Mouse (Mus musculus): ENCODE measurements at regions not wholly inside any gene's neighbourhood (a gene's known extent, or its start where the extent isn't known, plus 50 kb on each side); places are given as distances from the start of the nearest gene placed in this dataset.

- intact Hi-C loops (cut with DNase I) = no loop called here
- DNase-seq (ENCODE audit: low spot score in 2 of 2) = peak in 1 of 2 experiments; percentile 5
These were observed 253.8 kb downstream of the Bckdhb start for GRCm38 (mm10) chr9:84178705-84179104.

DNA sequence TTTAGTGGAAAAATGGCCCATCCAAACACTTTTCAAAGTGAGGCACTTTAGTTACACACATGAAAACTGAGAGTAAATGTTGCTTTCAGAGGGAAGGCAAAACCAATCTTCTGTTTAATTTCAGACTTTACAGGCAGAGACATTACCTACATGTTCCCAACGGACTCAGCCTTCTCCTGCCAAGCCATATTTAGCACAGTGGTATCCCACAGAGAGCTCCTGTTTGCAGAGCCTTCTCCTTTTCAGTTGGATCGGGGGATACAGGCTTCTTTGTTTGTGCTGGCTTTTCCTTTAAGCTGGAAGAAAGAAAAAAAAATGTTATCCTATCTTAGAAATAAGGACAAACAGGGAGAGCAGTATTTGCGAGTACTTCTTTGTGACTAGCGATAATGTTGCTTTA, 254.3 kb downstream of the Bckdhb start:
- no peak for DNase-seq (ENCODE audit: low spot score in 2 of 2)
- intact Hi-C loops (cut with DNase I) = no loop called here

DNA sequence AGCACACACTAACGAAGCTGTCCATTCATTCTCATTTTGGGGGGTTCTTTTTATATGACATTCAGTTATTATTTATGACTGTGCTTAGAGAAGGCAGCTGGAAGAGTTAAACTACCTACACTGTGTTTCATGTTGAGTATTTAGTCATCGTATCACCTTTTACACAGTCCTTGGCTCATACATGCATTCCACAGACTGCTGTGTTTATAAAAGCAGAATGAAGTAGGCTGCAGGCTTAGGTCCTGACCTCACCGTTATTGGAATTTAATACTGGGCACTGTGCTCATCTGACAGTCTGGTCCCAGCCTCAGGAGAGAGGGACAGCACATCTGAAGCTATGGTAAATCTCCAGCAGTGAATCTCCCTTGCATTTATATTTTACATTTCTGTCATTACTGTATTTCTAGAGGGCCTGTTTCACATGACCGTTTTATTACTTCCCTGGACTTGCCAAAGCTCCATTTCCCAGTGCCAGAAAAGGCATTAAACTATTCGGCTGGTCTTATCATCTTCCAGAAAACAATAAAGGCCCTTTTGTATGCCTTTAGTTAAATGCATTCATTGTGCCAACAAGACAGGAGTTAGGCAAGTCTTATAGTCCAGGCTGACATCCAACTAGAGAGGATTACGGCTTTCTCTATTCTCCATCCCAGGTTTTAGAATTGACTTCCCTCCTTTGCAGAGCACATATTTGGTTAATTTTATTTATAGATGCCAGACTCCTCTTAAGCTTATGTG, 258.9 kb downstream of the Bckdhb start:
- DNase-seq (ENCODE audit: low spot score in 2 of 2) = no peak
- intact Hi-C loops (cut with DNase I) = no loop called here

GRCm38 (mm10) chr9:84187531-84187930, 262.6 kb downstream of the Bckdhb start:
- DNase-seq (ENCODE audit: low spot score in 2 of 2) = no peak
- intact Hi-C loops (cut with DNase I) = no loop called here

DNA sequence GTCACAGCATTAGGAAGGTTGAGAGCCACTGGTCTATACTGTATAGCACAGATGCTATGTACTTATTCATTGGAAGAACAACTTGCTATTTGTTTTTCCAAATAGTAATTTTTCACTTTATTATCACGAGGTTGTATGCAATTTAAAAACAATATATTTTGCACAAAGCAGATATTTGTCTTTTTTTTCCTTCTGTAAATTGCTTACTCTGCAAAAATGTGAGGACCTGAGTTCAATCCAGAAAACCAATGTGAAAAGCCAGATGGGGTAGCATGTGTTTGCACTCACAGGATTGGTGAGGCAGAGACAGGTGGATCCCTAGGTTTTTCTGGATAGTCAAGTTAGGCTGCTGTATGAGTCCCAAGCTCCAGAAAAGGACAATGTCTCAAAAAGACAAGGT, 268.5 kb downstream of the Bckdhb start:
- intact Hi-C loops (cut with DNase I) = no loop called here
- DNase-seq (ENCODE audit: low spot score in 2 of 2) = no peak

GRCm38 (mm10) chr9:84194716-84195115, 269.8 kb downstream of the Bckdhb start:
- peak; percentile 37 to 42 for DNase-seq (ENCODE audit: low spot score in 2 of 2)
- intact Hi-C loops (cut with DNase I) = loop anchor here (5.0 kb wide), 1 partner anchor 82 kb away; no protein-coding TSS in a partner anchor

DNA sequence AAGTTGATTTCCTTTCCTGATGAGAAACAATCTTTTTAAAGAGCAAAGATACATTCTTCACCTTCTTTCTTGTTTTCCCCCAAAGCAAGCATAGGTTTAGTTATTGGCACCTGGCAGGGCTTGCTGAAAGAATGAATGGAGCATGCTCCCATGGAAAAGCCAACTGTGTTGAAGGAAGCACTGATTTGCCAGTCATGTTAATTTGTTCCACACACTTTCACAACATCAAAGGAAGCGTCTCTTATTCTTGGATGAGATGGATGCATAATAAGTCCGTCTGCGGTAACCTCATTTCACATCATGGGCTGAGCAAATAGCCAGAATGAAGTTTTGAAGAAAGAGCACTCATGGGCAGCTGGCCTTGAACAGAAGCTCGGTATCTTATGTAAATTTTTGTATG, 270.4 kb downstream of the Bckdhb start:
- intact Hi-C loops (cut with DNase I) = loop anchor here (5.0 kb wide), 1 partner anchor 83 kb away; no protein-coding TSS in a partner anchor
- DNase-seq (ENCODE audit: low spot score in 2 of 2) = no peak

- no peak for DNase-seq (ENCODE audit: low spot score in 2 of 2)
- intact Hi-C loops (cut with DNase I) = no loop called here
These were observed 275.3 kb downstream of the Bckdhb start for GRCm38 (mm10) chr9:84200208-84200607.

DNA sequence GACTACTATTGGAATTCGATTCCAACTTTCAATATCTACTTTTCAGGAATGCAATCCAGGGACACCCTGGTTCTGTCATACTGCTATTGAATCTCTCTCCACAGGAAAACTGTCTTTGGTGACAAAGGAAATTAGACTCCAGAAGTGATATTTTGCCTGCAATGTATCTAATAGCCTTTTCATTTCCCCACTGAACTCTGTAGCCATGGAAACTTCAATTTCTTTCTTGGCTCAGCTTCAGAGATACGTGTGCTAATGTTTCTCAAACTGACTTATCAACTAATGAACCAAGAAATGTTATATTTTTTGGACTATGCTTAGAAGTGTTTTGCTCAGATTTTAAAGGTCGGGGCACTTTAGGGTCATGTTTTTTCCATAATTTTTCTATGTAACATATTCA, 279.1 kb downstream of the Bckdhb start:
- intact Hi-C loops (cut with DNase I) = no loop called here
- DNase-seq (ENCODE audit: low spot score in 2 of 2) = no peak

DNA sequence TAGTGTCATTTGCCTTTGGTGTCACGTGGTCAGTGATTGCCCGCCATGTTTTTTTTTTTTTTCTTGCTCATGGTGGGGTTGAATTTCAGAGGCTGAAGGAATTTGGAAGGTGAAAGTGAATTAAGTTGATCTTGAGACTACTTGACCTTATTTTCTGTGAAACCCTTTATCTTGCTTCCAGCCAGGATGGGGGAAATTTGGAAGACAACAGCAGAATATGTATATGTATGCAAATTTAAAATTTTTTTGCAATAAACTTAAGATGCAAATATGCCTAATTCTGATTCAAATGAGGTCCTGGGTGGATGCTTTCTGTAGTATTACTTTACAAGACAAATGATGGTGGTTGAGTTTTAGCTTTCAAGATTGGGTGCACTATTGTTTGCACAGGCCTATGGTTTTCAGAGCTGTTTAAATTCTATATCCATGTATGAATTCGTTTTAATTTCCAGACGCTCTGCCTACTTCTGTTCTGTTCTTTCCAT, 315.6 kb downstream of the Bckdhb start:
- no peak for DNase-seq (ENCODE audit: low spot score in 2 of 2)
- intact Hi-C loops (cut with DNase I) = no loop called here

DNA sequence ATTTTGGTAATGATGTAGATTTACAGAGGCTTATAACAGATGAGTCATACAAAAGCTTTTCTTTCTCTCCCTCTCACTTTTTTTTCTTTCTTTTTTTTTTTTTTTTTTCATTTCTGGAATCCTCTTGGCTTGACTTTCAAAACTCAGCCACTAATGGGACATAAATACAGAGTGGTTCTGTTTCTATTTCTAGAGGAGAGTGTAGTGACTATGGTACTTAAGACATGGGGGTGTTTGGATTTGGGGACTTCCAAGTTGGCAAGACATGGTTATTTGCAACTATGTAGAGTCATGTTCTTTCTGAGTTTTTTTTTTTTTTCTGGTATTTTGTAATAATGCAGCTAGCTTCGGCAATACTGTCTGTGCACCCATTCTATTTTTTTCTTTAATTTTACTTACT, 324.8 kb downstream of the Bckdhb start:
- intact Hi-C loops (cut with DNase I) = no loop called here

DNA sequence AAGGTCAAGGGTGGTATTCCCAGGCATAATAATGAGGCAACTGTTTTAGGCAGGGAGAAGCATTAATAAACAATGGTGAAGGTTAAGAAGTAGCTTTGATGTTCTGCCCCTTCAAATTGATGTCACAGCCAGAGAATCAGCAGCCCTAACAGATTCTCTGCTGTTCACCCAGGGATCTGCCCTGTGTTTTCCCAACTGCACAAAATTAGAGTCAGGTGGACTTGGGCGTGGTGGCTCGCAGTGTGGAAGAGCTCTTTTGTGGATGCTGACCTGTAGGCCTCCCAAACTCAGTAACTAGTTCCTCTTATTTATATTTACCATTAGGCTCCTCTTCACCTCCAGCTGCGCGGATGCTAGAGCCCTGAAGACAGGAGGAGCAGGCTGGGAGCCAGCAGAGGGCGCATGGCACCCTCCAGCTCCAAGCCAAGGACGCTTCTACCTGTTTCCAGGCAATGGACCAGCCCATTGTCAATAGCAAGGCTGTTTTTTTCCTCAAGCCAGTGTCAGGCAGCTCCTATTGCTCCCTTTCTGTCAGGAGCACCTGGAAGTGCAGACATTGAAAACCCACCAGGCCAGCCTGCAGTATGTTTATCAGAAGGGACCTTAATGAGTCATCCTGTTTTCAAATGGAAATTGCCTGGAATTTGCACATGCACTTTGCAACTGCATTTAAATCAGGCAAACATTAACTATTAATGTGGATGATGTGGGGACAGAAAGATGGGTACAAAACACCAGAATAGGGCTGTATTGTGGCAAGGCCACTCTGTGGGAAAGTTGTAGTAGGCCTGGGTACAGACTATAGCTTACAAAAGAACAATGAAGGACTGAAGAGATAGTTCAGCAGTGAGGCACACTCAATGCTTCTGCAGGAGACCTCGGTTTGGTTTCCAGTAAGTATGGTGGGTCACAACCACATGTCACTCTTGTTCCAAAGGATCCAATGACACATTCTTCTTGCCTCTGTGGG, 328.4 kb downstream of the Bckdhb start:
- DNase-seq (ENCODE audit: low spot score in 2 of 2) = peak; percentile 10 to 39
- intact Hi-C loops (cut with DNase I) = no loop called here

More for the DNA sequence above, 324.8 kb downstream of the Bckdhb start:
- DNase-seq (ENCODE audit: low spot score in 2 of 2) = no peak

DNA sequence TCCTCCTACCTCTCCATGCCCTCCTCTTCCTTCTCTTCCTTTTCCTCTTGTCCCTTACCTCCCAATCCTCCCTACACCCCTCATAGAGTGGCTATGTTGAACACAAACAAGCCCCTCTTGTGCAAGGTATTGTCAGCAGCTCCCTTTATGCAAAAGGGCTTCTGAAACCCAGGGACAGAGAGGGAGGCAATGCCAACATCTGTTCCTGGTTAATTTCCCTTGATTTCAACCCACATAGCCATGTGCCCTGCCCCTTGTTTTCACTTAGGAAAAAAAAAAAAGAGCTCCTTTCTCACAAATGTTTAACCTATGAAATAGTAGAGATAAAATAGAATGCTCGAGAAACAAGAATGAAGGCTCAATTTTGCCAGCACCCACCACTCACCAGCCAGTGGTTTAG, 333.5 kb downstream of the Bckdhb start:
- DNase-seq (ENCODE audit: low spot score in 2 of 2) = no peak
- intact Hi-C loops (cut with DNase I) = no loop called here

DNA sequence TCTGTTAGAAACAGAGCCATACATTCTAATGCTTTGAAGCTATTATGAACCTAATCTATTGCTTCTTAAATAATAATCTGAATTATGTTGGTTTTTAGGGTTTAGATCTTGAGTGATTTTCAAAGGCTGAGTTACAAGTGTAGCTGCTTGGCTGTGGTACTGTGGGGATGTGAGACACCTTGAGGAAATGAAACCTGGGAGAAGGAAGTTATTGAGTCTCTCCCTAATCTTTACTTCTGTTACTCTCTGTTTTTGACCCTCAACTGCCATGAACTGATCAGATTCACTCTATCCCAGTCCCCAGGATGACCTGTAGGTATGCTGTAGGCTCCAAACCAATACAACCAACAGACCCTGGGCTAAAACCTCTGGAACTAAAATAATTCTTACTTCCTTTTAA, 334.8 kb downstream of the Bckdhb start:
- no peak for DNase-seq (ENCODE audit: low spot score in 2 of 2)
- intact Hi-C loops (cut with DNase I) = no loop called here

GRCm38 (mm10) chr9:84262151-84262550, 337.2 kb downstream of the Bckdhb start:
- DNase-seq (ENCODE audit: low spot score in 2 of 2) = no peak
- intact Hi-C loops (cut with DNase I) = no loop called here

GRCm38 (mm10) chr9:84266974-84267373, 342.0 kb downstream of the Bckdhb start:
- intact Hi-C loops (cut with DNase I) = no loop called here
- DNase-seq (ENCODE audit: low spot score in 2 of 2) = no peak

- DNase-seq (ENCODE audit: low spot score in 2 of 2) = no peak
- intact Hi-C loops (cut with DNase I) = no loop called here
These were observed 349.7 kb downstream of the Bckdhb start for GRCm38 (mm10) chr9:84274608-84275007.

DNA sequence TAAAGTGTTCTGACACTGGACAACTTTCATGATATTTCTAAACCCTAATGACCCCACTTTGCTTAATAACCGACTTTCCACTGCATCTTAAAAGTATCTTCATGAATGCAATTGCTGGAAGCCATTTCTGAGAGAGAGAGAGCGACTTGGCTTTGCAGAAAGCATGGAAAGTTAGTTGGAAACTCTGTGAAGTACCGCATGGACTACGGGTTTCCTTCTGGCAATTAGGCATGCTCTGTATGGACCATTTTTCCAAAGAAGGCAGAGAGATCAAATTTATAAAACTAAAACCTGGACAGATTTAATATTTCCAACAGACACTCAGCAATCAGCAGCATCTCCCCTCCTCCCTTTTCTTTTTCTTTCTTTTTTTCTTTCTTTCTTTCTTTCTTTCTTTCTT, 353.4 kb downstream of the Bckdhb start:
- intact Hi-C loops (cut with DNase I) = no loop called here
- no peak for DNase-seq (ENCODE audit: low spot score in 2 of 2)

GRCm38 (mm10) chr9:84278731-84279130, 353.8 kb downstream of the Bckdhb start:
- no peak for DNase-seq (ENCODE audit: low spot score in 2 of 2)
- intact Hi-C loops (cut with DNase I) = no loop called here

- intact Hi-C loops (cut with DNase I) = no loop called here
- no peak for DNase-seq (ENCODE audit: low spot score in 2 of 2)
These were observed 356.0 kb downstream of the Bckdhb start for GRCm38 (mm10) chr9:84280898-84281297.

All from left cerebral cortex, postnatal 14 days (tissue).